Mouse (Mus musculus): ENCODE results near the gene Lypd6. TPM values are rescaled to one million over a fixed set of nuclear protein-coding genes. Genes with fewer than 3 reads are reported as not detected.

The Lypd6 gene
- total RNA-seq, 2 experiments from 2014 or later, result 0.26 to 0.74 TPM

GRCm38 (mm10) chr2:50110167-50110566, 43.9 kb downstream of the Lypd6 start:
- DNase-seq, result peak; percentile 24 to 30

DNA sequence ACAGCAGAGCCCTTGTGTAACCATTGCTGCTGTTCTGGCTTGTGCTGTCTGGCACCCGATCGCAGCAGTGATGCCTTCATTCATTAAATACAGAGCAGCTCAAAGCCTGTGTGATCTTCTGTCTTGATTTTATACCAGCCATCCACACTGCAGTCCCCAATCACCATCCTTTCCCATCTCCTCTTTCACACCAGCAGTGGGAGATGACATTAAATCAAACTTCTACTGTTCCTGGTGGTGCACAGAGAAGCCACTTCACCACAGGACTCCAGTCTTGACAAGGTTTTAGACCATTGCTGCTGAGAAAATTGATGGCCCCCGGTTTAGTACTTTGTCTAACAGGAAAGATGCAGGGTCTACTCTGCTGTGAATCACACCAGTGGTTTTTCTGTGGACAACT, 44.9 kb downstream of the Lypd6 start:
- no peak for DNase-seq

DNA sequence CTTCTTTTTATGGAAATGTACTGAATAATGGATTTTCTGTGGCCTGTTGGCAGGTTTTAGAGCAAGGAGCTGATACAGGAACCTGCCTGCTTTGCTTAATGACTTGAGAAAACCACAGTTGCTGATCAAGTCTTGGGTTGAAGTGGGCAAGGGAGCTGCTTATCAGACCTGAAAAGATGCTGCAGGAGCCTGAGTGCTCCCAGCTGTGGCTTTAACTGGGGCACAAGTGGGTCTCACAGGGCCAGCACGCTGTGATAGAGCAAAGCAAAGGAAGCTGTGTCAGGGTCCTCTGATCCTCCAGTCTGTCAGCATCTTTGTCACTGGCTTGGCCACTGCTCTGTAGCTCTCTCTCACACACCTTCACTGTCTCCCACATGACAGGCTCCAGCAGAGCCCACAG, 45.4 kb downstream of the Lypd6 start:
- no peak for DNase-seq

- no peak for DNase-seq
Observed at GRCm38 (mm10) chr2:50112427-50112826, 46.2 kb downstream of the Lypd6 start.

DNA sequence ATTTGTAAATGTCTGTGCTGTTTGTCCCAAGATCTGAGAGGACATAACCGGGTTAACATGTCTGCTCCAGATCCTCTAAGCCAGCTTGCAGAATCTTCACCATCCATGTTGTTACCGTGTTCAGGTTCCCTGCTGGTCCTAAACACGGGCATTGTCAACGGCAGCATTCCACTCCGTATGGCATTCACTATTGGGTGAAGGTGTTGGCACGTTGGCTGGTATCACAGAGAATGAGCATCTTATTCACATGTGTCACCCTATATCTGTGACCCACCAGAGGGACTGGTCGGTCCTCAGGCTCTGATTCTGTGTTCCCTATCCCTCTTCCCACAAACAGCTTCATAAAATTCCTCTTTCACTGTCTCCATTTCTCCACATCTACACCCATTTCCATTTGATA, 52.9 kb downstream of the Lypd6 start:
- DNase-seq, result no peak

- no peak for DNase-seq
Observed at GRCm38 (mm10) chr2:50120839-50121238, 54.6 kb downstream of the Lypd6 start.

DNA sequence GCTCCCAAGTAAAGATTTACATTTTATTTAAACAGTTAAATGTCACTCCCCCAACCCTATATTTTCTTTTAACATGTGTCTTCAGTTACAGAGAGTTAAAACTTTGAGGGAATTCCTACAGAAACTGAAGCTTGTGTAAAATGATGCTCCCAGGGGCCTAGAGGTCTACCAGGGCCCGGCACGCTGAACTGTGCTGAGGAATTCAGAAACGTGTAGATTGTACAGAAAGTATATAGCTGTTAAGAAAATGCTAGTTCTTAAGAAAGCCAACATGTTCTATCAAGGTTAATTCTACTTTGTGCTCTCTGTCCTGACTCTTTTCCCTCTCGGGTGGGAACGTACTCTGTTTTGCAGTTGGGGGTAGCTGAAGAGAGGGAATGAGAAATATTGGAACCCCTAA, 57.1 kb downstream of the Lypd6 start:
- DNase-seq, result no peak

DNA sequence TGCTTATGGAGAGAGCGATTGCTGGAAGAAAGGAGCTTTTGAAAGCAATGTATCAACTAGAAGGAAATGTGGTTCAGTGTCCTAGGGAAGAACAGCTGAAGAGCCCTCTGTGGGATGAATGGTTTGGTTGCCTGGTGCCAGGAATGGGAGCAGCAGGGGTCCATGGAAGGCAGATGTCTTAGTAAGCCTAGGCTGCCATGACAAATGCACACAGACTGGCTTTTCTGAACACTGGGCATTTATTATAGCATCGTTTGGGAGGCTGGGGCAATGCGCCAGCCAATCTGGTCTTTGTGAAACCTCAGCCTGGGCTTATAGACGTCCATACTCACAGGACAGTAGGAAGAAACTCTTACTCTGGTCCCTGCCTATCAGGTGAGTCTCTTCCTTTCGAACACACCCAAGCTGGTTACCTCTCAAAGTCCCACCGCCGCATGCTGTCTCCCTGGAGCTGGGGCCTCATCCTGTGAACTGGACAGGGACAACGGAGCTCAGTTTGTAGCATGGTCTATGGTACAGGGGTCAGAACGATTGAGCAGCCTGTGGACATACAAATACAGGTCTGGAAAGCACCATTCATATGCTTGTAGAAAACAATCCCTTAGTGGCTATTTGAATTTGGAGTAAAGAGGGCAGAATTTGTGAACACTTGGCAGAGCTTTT, 61.4 kb downstream of the Lypd6 start:
- DNase-seq, result no peak

DNA sequence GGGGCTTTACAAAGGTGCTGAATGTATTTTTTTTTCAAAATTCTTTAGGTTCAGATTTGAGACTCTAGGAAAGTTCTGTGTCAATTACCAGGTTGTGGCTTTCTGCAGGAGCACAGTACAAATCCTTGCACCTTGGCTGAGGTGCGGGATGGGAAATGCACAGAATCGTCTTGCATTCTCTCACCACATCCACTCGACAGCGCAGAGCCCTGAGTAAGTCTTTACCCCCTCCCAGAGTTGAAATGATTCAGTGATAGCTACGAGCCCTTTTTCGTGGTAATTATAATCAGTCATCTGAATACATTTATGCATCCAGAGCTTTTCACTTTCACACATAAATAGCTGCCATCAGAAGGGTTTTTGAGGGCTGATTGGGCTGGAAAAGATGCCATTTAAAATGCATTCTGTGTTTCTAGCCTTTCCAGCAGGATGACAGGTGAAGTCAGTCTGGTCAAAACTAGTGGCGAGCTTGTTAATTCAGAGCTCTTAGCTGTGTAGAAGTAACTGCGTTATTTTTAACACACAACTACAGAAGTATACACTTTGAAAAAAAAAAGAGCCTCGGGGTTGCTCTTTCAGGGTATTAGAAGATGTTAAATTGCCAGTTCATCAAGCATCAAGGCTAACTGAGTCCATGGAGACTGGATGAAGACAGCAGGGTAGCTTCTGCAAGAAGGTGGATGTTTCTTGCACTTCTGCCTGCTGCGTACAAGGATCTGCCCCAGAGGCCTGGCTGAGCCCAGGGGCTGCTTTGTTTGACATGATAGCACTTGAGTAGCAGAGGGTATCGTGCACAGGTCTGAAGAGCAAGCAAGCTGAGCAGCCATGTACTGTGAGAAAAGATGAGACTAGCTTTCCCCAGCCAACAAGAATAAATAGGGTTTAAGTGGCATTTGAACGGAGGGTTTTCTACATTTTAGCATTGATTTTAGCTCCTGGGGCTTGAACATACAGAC, 62.4 kb downstream of the Lypd6 start:
- no peak for DNase-seq

- no peak for DNase-seq
Observed at GRCm38 (mm10) chr2:50130674-50131073, 64.4 kb downstream of the Lypd6 start.

GRCm38 (mm10) chr2:50143672-50144071, 77.4 kb downstream of the Lypd6 start:
- DNase-seq, result no peak

DNA sequence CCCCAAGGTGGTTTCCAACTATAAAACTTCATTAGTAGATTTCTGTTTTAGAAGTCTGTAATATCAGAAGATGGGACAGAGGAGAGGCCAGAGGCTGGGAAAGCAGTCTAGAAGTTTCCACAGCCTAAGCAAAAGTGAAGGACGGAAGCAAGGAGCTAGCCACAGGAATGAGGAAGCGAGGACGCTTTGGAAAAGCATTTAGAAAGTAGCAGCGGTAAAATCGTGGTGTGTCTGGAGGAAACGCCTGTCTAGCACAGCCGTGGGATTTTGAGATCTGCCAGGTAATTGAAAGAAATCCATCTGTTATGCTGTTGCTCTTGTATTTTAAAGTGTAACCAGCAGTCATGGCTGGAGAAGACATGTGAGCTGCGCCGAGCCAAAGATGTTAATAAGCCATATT, 81.1 kb downstream of the Lypd6 start:
- no peak for DNase-seq

- no peak for DNase-seq
Observed at GRCm38 (mm10) chr2:50149257-50150202, 83.3 kb downstream of the Lypd6 start.

DNA sequence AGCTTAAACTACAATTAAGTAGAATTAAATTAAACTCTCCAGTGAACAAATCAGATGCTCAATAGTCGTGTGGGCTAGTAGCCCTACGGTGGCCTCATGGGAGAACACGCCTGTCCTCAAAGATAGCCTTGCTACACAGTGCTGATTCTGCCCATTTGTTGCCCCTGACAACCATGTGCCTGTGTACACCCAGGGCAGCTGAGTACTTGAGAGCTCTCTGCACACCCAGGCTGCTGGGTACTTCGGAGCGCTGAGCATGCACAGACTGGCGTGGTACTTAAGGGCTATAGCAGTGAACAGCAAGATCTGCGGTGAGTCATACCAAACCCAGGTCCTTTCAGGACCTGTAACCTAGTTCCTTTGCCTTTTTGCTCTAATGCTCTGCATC, 84.0 kb downstream of the Lypd6 start:
- no peak for DNase-seq

GRCm38 (mm10) chr2:50150816-50151215, 84.6 kb downstream of the Lypd6 start:
- DNase-seq, result no peak

DNA sequence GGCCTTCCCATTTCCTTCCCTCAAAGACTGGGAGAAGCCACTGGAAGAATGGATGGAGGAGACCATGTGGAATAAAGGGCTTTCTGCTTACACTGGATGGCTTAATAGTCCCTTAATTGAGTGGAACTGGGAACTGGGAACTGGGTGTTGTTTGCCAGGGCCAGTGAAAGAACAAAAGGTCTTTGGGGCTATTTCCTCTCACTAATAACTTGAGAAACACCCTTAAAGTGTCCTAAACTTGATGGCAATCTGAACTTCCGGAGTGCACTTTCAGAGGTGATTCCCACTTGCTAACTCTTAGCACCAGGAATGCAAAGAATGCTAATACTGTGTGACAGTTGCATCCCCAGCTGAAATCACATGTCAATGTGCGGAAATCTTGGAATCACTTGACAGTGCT, 85.2 kb downstream of the Lypd6 start:
- DNase-seq, result no peak

- no peak for DNase-seq
Observed at GRCm38 (mm10) chr2:50151879-50152278, 85.7 kb downstream of the Lypd6 start.

DNA sequence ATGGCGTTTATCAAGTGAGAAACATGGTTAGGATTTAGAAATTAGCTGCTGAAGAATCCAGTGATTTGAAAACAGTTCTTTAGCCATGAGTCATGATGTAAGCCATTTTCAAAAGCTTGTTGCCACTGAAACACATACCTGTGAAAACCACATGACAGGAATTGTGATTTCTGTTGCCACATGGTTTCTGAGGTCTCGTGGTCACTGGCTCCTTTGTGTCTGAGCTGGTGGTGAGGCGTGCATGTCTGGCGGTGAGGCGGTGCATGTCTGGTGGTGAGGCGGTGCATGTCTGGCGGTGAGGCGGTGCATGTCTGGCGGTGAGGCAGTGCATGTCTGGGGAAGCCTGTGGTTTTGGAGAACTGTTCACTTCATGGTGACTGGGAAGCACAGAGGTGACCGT, 89.8 kb downstream of the Lypd6 start:
- no peak for DNase-seq

- peak in 1 of 2 experiments; percentile 10 for DNase-seq
Observed at GRCm38 (mm10) chr2:50160069-50160468, 93.8 kb downstream of the Lypd6 start.

GRCm38 (mm10) chr2:50163608-50164007, 97.4 kb downstream of the Lypd6 start:
- DNase-seq, result no peak

DNA sequence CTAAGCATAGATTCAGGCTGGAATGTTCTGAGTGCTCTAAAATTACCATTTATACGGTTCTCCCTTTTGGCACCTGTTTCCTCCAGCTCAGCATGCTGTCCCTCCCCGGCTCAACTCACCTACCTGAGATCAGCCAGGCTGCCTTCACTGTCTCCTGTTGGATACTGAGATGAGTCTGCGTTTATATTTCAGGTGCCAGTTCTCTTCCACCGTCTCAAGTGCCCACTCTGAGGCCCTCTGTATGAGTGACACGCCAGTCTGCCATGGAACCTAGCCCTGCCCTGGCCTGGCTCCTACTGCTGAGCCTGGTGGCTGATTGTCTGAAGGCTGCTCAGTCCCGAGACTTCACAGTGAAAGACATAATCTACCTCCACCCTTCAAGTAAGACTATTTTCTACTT, 99.0 kb downstream of the Lypd6 start:
- DNase-seq, result peak in 1 of 2 experiments; percentile 1

- no peak for DNase-seq
Observed at GRCm38 (mm10) chr2:50166082-50166481, 99.9 kb downstream of the Lypd6 start.
